Mouse (Mus musculus) adrenal gland, postnatal 25 days (tissue): ENCODE results near the gene Rel. TPM values are rescaled to one million over a fixed set of nuclear protein-coding genes. Genes with fewer than 3 reads are reported as not detected.
A peak's percentile ranks its signal among the peaks of the same experiment; 100 is the strongest.
"Not testable (repeated sequence)": the region's sequence is repeated elsewhere in the genome, so short reads cannot be mapped to it uniquely, and the experiment has no call there.

Source experiments
- DNase-seq: peaks from one replicate; pipeline ENCODE4 v3.0.0; 2021; ENCODE audit warnings: mixed read lengths
- long read RNA-seq: library from polyadenylated mRNA; stranded (forward); transcript quantifications from one replicate; pipeline ENCODE4 v2.0.0, GENCODE M21; 2021
- total RNA-seq: library from RNA; stranded (reverse); gene quantifications from 2 replicates; pipeline ENCODE4 v1.2.3, GENCODE M21; 2021

Gene Rel
- total RNA-seq = 8.2 and 8.7 TPM in 2 replicates
- long read RNA-seq, partial matches to known transcripts = 1 of 1 reads
- long read RNA-seq, other reads (novel, unspliced or antisense) = 0 of 1 reads

DNA sequence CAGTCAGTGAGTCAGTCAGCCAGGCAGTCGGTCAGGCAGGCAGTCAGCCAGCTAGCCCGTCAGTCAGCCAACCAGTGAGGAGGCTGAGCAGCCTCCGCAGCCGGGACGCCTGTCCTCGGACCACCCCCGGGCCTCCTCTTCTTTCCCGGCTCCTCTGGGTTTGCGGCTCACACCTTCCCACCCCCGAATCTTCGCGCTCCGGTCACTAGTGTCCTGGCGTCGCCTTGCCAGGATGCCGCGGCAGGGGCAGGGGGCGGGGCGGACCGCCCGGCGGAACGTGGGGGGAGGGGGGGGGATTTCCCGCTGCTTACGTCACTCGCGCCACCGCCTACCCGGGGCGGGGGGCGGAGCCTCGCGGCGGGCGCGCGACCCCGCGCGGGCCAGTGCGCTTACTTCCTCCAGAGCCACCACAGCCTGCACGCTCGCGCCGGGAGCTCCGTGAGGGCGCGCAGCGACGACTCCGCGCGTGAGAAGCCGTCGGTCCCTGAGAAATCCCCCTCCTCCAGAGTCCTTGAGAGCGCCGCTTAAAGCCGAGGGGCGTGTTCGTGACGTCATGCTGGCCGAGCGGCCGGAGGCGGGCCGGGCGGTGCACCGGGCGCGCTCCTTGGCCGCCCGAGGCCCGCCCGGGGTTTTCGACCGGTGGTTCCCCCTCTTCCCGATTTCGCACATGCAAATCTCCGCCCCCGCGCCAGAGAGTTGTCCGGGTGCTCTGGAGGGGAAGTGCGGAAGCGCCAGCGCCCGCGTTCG, at the start of gene Rel:
Gene Rel, minus strand, starts transcription at position 211 of the 747 bp plus-strand sequence.
- DNase-seq = peak; percentile 91

DNA sequence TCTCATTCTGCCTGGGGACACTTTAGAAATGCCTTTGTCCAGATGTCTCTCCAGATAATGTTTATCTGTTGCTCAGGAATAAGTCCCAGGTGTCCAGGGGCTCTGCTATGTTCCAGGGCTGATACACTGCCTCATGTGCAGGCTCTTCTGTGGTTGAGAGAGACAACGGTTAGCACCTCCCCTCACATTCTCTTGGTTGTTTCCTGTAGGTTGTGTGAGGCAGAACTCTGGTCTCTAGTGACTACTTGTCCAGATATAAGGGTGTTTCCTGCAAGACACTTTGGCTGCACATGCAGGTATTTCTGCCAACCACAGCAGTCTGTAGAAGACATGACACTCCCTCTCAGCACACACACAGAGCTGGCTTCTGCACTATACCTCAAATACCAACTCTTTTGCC, 48.0 kb upstream of the Rel start:
- no peak for DNase-seq

DNA sequence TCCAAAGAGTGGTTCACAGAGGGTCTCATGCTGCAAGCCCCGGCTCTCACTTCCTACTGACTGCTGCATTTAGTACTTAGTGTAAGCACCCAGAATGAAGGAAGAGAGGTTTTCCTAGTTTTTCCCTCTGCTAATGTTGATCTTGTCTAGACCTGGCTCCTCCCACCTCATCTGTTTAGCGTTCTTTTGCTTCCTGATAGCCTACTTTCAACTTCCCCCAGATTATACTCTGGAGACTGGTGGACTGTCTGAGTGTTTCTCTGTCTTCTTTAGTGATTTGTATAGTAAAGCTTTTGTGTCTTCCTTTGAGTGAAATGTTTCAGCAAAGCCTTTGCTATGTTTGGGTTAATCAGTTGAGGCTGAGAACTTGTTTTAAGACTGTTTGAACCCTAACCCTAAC, 40.0 kb upstream of the Rel start:
- no peak for DNase-seq

DNA sequence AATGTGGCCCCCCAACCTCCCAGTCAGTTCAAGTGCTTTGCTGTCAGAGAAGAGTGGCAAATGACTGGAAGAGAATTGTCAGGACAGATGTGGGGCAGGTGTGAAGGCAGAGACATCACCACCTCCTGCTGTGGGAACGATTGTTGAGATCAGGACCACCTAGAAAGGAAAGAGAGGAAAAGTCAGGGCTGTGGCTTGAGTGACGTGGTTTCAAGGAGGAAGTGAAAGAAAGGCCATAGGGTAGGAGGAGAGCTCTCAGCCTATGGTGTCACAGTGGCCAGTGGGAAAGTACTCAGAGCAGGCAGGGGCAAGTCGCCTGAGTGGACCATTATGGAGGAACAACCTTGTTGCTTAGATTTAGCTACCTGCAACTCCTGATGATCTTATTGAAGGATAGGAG, 34.9 kb upstream of the Rel start:
- DNase-seq = no peak

DNA sequence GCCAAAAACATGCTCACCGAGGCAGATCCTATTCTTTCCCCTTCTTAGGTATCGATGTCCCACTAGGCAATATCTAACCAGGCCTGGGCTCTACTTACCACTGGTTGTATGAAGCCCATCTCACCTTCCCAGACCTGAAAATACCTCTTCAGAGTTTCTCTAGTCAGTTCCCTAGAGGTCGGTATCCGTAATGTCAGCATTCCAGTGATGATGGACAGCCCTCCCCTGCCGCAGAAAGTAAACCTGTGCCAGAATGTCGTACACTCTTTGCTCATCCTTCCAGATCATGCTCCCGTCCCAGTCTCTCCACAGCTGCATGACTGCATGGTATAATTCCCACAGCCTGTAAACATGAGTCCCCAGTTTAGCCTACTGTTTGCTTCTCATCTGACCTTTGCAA, 32.4 kb upstream of the Rel start:
- no peak for DNase-seq

- no peak for DNase-seq
Observed at GRCm38 (mm10) chr11:23802256-23802655, 31.5 kb upstream of the Rel start.

- DNase-seq = no peak
Observed at GRCm38 (mm10) chr11:23801851-23802250, 31.1 kb upstream of the Rel start.

DNA sequence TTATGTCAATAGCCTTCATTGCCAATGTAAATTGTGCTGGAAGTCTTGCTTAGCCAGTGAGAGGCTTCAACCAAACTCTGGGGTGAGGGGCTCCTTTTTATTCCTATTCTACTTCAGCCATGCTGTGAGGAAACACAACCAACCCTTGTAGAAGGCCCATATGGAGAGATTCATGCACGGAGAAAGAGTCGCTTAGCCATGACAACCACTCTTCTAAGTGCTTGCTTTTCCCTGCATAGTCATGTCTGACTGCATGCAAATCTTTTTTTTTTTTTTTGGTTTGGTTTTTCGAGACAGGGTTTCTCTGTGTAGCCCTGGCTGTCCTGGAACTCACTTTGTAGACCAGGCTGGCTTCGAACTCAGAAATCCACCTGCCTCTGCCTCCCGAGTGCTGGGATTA, 12.9 kb upstream of the Rel start:
- not testable (repeated sequence) for DNase-seq

GRCm38 (mm10) chr11:23783085-23783484, 12.3 kb upstream of the Rel start:
- no peak for DNase-seq

- DNase-seq = no peak
Observed at GRCm38 (mm10) chr11:23782038-23782437, 11.3 kb upstream of the Rel start.

DNA sequence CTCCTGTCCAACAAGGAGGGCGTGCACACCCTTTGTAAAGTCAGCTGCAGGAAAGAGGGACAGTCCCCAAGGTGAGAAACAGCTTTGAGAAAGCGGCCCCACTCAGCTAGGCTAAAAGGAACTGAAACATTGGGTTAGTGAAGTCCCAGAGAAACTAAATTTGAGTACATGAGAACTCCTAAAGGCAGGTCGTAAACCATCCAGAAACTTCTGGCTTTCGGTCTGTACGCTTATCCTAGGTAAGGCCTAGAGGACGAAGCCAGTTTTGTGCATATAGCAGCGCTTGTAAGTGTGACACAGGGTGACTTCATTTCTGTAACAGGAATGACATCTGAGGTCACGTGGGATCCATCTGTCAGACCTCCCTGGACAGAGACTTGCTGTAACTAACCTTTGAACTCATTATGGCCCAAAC, 8.0 kb upstream of the Rel start:
- DNase-seq = no peak

DNA sequence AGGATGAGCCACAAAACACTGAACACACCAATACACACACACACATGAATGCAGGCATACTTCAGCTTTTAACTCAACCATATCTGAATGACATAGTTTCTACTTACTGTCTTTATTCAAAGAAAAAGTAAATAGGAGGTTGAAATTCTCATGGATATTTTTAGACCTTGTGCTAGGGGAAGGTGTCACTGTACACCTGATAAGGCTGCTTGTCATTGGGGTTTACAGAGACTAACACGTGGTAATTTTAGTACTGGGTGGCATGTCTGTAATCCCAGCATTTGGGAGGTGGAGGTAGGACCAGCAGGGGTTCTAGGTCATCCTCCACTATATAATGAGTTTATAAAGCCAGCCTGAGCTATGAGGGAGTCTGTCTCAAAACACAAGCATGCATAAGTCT, 1.7 kb upstream of the Rel start:
- no peak for DNase-seq

DNA sequence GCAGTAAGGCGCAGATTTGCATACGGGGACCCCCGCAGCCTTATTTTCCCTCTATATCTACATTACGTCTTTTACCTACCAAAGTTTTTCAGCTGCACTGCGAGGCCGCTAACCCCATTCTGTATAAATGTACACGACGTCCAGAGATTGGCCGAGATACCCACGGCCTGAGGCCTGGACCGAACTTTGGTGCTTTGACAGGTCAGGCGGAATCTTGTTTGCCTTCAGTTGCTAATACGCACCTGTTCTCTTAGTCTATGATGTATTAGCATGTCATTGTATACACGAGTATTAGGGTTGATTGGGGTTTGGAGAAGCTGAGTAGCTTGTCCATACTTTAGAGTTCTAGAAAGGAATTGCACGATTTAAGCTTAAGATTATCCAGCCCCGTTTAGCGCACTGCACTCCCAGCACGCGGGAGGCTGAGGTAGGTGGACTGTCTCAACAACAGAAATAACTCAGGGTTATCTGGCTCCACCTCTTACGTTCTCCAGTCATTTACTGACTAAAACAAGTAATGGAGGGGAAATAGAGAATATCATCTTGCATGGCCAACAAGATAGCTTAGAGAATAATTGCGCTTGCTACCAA, 832 bp upstream of the Rel start:
- no peak for DNase-seq

GRCm38 (mm10) chr11:23770510-23770759, 335 bp downstream of the Rel start:
- no peak for DNase-seq

DNA sequence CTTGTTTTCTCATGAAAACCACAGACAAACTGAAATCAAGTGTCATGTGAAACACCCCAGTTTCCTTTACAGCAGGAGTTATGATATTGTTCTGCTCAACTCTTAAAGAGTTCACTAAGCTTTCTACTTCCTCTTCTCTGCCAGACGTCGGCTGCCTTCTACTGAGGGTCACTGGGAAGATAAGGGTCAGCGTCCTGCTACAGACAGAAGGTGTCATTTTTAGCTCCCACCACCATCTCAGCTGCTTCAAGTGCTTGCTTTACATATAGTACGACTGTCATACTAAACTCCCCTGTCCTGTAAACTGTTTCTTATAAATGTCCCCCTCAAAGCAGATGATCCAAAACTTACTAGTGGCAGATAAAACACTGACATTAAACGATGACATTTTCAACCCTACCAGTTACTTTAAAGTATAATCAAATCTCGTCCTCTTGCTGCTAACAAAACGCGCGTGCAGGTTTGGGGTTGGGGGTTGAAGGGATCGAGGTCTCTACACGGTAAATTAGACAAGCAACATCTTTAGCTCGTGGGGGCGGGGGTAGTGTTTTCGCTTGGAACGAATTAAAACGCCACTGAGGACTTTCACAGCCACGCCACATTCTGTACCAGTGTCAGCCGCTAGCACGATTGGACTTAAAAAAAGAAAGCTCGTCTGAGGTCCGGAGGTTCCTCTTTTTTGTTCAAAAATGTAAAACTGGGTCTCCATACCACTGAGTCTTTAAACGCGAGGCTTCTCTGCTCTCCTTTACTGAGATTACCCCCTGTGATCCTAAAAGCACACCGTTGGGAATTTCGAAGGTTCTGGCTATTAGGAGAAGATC, 872 bp downstream of the Rel start:
- peak; percentile 32 for DNase-seq

DNA sequence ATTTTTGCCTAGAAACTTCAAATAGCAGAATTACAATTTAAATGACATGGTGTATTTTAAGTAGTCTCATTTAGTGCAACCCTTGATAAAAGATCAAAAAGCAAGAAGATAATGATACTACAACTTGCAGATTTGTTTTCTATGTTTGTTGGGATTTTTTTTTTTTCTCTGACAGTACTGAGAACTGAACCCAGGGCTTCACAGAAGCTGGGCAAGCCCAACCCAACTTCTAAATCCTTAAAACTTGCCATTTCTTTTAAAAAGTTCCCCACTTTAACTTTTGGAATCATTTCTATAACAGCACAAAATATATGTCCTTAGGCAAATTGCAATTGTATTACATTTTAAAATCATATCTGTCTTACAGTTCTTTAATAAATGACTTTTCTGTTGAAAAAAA, 1.7 kb downstream of the Rel start:
- DNase-seq = no peak

- DNase-seq = no peak
Observed at GRCm38 (mm10) chr11:23767928-23768327, 2.8 kb downstream of the Rel start.

DNA sequence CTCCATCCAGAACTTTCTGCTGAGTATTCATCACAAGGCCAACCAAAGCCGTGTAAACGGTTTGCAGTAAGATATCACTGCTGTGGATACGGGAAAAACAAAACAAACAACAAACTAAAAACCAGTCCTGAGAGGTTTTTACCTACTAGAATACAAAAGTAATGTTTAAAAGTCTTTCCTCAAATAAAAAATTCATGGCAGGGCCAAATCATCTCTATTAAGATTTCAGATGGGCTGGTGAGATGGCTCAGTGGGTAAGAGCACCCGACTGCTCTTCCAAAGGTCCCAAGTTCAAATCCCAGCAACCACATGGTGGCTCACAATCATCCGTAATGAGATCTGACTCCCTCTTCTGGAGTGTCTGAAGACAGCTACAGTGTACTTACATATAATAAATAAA, 3.4 kb downstream of the Rel start:
- DNase-seq = not testable (repeated sequence)

GRCm38 (mm10) chr11:23762635-23763034, 8.1 kb downstream of the Rel start:
- DNase-seq = no peak

DNA sequence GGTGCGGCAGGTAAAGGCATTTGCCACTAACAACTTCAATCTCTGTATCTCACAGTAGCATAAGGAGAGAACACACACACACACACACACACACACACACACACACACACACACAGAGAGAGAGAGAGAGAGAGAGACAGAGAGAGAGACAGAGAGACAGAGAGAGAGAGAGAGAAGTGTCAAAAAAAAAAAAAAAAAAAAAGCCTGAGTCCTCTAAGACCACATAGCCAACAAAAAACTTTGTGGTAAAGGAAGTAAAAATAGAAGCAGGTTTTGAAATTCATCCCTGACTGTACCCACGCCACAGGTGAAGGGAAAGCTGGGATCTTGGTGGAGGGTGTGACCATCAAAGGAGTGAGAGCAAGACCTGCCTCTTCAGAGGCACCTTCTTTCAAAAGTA, 12.6 kb downstream of the Rel start:
- no peak for DNase-seq

GRCm38 (mm10) chr11:23754329-23754728, 16.4 kb downstream of the Rel start:
- no peak for DNase-seq

DNA sequence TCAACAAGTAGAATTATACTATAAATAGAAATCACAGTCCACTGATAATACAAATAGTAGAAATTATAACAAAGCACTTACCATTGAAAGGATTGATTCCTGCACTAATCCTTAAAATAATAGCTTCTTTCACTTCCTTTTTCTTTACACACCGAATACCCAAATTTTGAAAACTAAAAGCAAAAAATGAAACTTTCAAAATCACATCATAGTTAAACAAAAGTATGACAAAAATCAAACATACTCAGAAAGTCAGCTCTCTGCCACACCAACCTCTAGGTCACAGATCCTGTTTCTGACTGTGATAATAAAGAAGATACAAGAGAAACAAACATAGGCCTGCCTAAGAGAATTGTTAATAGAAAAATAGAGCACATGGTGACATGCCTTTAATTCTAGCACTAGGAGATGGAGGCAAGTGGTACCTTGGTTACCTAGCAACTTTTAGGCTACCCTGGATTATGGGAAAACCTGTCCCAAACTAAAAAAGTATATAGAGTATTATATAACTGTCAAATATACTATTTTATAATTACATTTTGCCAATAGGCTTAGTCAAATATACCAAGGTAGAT, 17.5 kb downstream of the Rel start:
- no peak for DNase-seq

- DNase-seq = no peak
Observed at GRCm38 (mm10) chr11:23746102-23746501, 24.7 kb downstream of the Rel start.
